In the genomic region with DNA sequence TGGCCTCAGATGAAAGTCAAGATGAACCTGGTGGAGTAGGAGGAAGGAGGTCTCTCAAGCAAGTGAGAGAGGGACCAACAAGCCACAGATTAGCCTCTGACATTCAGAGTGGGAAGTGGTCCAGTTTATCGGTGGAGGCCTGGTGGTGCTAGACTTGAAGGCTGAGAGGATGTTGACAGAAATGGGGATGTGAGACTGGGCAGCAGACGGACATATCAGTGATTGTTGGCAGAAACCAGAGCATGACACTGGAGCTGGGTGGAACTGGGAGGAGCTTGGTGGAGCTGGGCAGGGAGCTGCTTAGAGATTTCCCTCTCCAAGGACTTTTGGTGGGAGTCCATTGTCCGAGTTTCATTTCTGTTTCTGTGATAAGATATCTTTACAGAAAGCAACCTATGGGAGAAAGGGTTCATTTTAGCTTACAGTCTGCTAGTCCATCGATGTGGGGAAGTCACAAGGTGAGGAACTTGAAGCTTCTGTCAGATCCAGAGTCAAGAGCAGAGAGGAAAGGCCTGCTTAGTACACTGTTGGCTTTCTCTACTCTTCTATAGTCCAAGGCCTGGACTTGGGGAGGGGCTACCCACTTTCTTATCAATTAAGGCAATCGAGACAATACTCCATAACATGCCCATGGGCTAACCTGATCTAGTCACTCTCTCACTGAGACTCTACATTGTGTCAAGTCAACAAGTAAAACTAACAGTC, we compare ENCODE assay signal across 11 mouse cellular contexts.
DNase-seq lines count a peak whose midpoint lies in the region; ATAC-seq and TF ChIP-seq lines count a peak whose summit lies in the region.
"Had no signal": no experiment of that assay in that cellular context is flagged by ENCODE, and none has a peak within 500 bp of the region (broad histone marks: within the 10 kb centered on the region; RNA-seq: fewer than 3 reads in every experiment).

No protein-coding gene starts in this region.

- no peak for TF ChIP-seq CTCF in gastrocnemius, adult 2 months (IDR thresholded peaks at IDR 0.05)
- no peak for TF ChIP-seq CTCF in heart, adult 2 months (IDR thresholded peaks at IDR 0.05)

- no peak overlapping the region for H3K4me3 ChIP-seq in gastrocnemius, adult 2 months
- no peak overlapping the region for H3K4me3 ChIP-seq in heart, adult 2 months
- no peak overlapping the region for H3K4me3 ChIP-seq in liver, embryonic 16.5 days (ENCODE audit: low read depth, low read length)
- H3K4me3 ChIP-seq in forebrain, embryonic 15.5 days, result no peak overlapping the region

- no peak overlapping the region for H3K9ac ChIP-seq in heart, adult 2 months (ENCODE audit: low read depth, low read length)
- H3K9ac ChIP-seq in liver, embryonic 16.5 days (ENCODE audit: low read depth, low read length), result no peak overlapping the region
- H3K9ac ChIP-seq in forebrain, embryonic 15.5 days (replicated peaks), result no peak overlapping the region
- H3K9ac ChIP-seq: liver, embryonic 14.5 days had no signal

- no peak overlapping the region for H3K4me2 ChIP-seq in liver, embryonic 16.5 days (ENCODE audit: low read depth, low read length)
- H3K4me2 ChIP-seq in forebrain, embryonic 15.5 days (replicated peaks), result no peak overlapping the region

- intact Hi-C loops in gastrocnemius, postnatal 14 days (cut with DNase I; ENCODE audit: low total_unique reads), result no loop called here
- intact Hi-C loops in gastrocnemius, adult 2 months (cut with DNase I), result no loop called here
- intact Hi-C loops in heart, adult 2 months (cut with DNase I), result no loop called here

- ATAC-seq in liver, embryonic 16.5 days (ENCODE audit: low read depth), result peak; percentile 24; the same call in 1 of the 2 replicates
- no peak for ATAC-seq in forebrain, embryonic 15.5 days (replicated peaks)
- ATAC-seq in inflammation-experienced regulatory T-cells, adult 6 months, result no peak

- H3K9me3 ChIP-seq in liver, embryonic 16.5 days (replicated peaks; ENCODE audit: control insufficient read depth, low read length), result no peaks in the 10 kb centered on the region
- no peaks in the 10 kb centered on the region for H3K9me3 ChIP-seq in forebrain, embryonic 15.5 days

- TF ChIP-seq EP300 in heart, adult 2 months (IDR thresholded peaks at IDR 0.05; ENCODE audit: insufficient read depth, low read depth, low read length), result 0 out of 2 replicates have a peak, but pooled peaks have one; percentile 34

- no peak for TF ChIP-seq POLR2A in heart, adult 2 months (IDR thresholded peaks at IDR 0.05; ENCODE audit: insufficient read depth, low read depth, low read length)

- DNase-seq in gastrocnemius, postnatal 14 days, result peak; percentile 12
- no peak for DNase-seq in gastrocnemius, adult 2 months
- peak; percentile 58 for DNase-seq in A20 (ENCODE audit: low read depth, low spot score)
- peak; percentile 48 to 78 for DNase-seq in heart, adult 2 months
- no peak for DNase-seq in kidney, adult 11 months

- H3K36me3 ChIP-seq in heart, adult 2 months (ENCODE audit: control insufficient read depth, insufficient read depth, low read length), result no peaks in the 10 kb centered on the region
- H3K36me3 ChIP-seq in liver, embryonic 16.5 days (ENCODE audit: control insufficient read depth, insufficient read depth), result no peaks in the 10 kb centered on the region
- no peaks in the 10 kb centered on the region for H3K36me3 ChIP-seq in forebrain, embryonic 15.5 days

- no peaks in the 10 kb centered on the region for H3K27me3 ChIP-seq in heart, adult 2 months (ENCODE audit: control insufficient read depth, insufficient read depth, low read length)
- H3K27me3 ChIP-seq in liver, embryonic 16.5 days (ENCODE audit: control insufficient read depth, insufficient read depth, low read depth, low read length), result no peaks in the 10 kb centered on the region
- no peaks in the 10 kb centered on the region for H3K27me3 ChIP-seq in forebrain, embryonic 15.5 days
- H3K27me3 ChIP-seq: CH12.LX had no signal

- H3K27ac ChIP-seq in gastrocnemius, adult 2 months, result no peak overlapping the region
- no peak overlapping the region for H3K27ac ChIP-seq in heart, adult 2 months
- no peak overlapping the region for H3K27ac ChIP-seq in liver, embryonic 16.5 days (ENCODE audit: low read length)
- no peak overlapping the region for H3K27ac ChIP-seq in forebrain, embryonic 15.5 days (replicated peaks)
- H3K27ac ChIP-seq: kidney, postnatal 0 days; liver, embryonic 14.5 days had no signal

- WGBS in heart, adult 2 months, result 9% methylated on average over 5 of the region's 5 CpGs
- 25% methylated on average over 5 of the region's 5 CpGs for WGBS in liver, embryonic 16.5 days (ENCODE audit: insufficient replicate concordance)
- WGBS in forebrain, embryonic 15.5 days, result 83% methylated on average over 5 of the region's 5 CpGs

- peaks cover 2% of the 10 kb centered on the region; the same call in 1 of the 2 replicates for H3K4me1 ChIP-seq in heart, adult 2 months (ENCODE audit: control insufficient read depth, insufficient read depth, low read length)
- no peaks in the 10 kb centered on the region for H3K4me1 ChIP-seq in liver, embryonic 16.5 days (ENCODE audit: control insufficient read depth, low read depth, low read length)
- H3K4me1 ChIP-seq in forebrain, embryonic 15.5 days, result peaks cover 8% of the 10 kb centered on the region

- no peaks in the 10 kb centered on the region for H3K79me2 ChIP-seq in heart, adult 2 months (replicated peaks; ENCODE audit: control insufficient read depth, insufficient read depth, low read length)

Comparison
In these comparisons a context has a peak if more than half of its experiments do, and no peak if none do; other contexts are left out.
1. DNase-seq: peak in gastrocnemius, postnatal 14 days (single experiment), A20 (single experiment) and heart, adult 2 months (2 of 2); none in gastrocnemius, adult 2 months (single experiment) and kidney, adult 11 months (single experiment).